Mouse (Mus musculus): ENCODE data around the gene Masp1. TPM values are rescaled to one million over a fixed set of nuclear protein-coding genes. Genes with fewer than 3 reads are reported as not detected.

The Masp1 gene
- polyA plus RNA-seq, 1 experiment from 2014 or later = 50.5 TPM

- 71% methylated on average over 4 of the region's 4 CpGs for WGBS
- no peaks in the 10 kb centered on the region for H3K27me3 ChIP-seq
- ATAC-seq (replicated peaks) = no peak
- no peaks in the 10 kb centered on the region for H3K4me1 ChIP-seq
- H3K9ac ChIP-seq (replicated peaks) = no peak overlapping the region
- no peaks in the 10 kb centered on the region for H3K9me3 ChIP-seq
- H3K27ac ChIP-seq (replicated peaks) = no peak overlapping the region
- H3K36me3 ChIP-seq = no peaks in the 10 kb centered on the region
- H3K4me3 ChIP-seq = no peak overlapping the region
- H3K4me2 ChIP-seq (replicated peaks) = no peak overlapping the region
These were observed 8.6 kb upstream of the Masp1 start for GRCm38 (mm10) chr16:23529186-23529585.

GRCm38 (mm10) chr16:23522081-23522480 is 1.5 kb upstream of the Masp1 start:
- no peaks in the 10 kb centered on the region for H3K27me3 ChIP-seq
- H3K9ac ChIP-seq (replicated peaks) = no peak overlapping the region
- peak overlapping the region; percentile 98 for H3K27ac ChIP-seq (replicated peaks)
- H3K36me3 ChIP-seq = no peaks in the 10 kb centered on the region
- no peaks in the 10 kb centered on the region for H3K9me3 ChIP-seq
- H3K4me3 ChIP-seq = no peak overlapping the region
- no peak for ATAC-seq (replicated peaks)
- 41% methylated on average over 5 of the region's 5 CpGs for WGBS
- H3K4me2 ChIP-seq (replicated peaks) = peak overlapping the region; percentile 71; the same call in 1 of the 2 replicates
- peaks cover 56% of the 10 kb centered on the region for H3K4me1 ChIP-seq

GRCm38 (mm10) chr16:23521092-23521491 is 477 bp upstream of the Masp1 start:
- peak; percentile 7; the same call in 1 of the 2 replicates for ATAC-seq (replicated peaks)
- H3K27ac ChIP-seq (replicated peaks) = peak overlapping the region; percentile 98
- 6% methylated on average over 5 of the region's 5 CpGs for WGBS
- H3K36me3 ChIP-seq = no peaks in the 10 kb centered on the region
- H3K4me1 ChIP-seq = peaks cover 66% of the 10 kb centered on the region
- peak overlapping the region; percentile 71 for H3K4me2 ChIP-seq (replicated peaks)
- peak overlapping the region; percentile 79 for H3K9ac ChIP-seq (replicated peaks)
- no peaks in the 10 kb centered on the region for H3K27me3 ChIP-seq
- H3K9me3 ChIP-seq = no peaks in the 10 kb centered on the region
- peak overlapping the region; percentile 70 for H3K4me3 ChIP-seq

- Histone ChIP-seq H3K4me1 (peaks cover 75% of the 10 kb centered on the region), H3K9ac (replicated peaks) (peak overlapping the region; percentile 79), H3K4me2 (replicated peaks) (peak overlapping the region; percentile 71), H3K27ac (replicated peaks) (peak overlapping the region; percentile 98), H3K27me3 (no peaks in the 10 kb centered on the region), H3K9me3 (no peaks in the 10 kb centered on the region), H3K4me3 (peak overlapping the region; percentile 70), H3K36me3 (no peaks in the 10 kb centered on the region)
- no peak for ATAC-seq (replicated peaks)
- WGBS = 3% methylated on average over 1 of the region's 1 CpGs
These were observed 844 bp downstream of the Masp1 start for GRCm38 (mm10) chr16:23519771-23520170.

GRCm38 (mm10) chr16:23518567-23519369 is 1.8 kb downstream of the Masp1 start:
- ATAC-seq (replicated peaks) = peak; percentile 18
- H3K36me3 ChIP-seq = no peaks in the 10 kb centered on the region
- peaks cover 75% of the 10 kb centered on the region for H3K4me1 ChIP-seq
- 37% methylated on average over 10 of the region's 10 CpGs for WGBS
- H3K27me3 ChIP-seq = no peaks in the 10 kb centered on the region
- H3K9ac ChIP-seq (replicated peaks) = peak overlapping the region; percentile 79
- H3K4me2 ChIP-seq (replicated peaks) = peak overlapping the region; percentile 71
- peak overlapping the region; percentile 98 for H3K27ac ChIP-seq (replicated peaks)
- H3K9me3 ChIP-seq = no peaks in the 10 kb centered on the region
- peak overlapping the region; percentile 70 for H3K4me3 ChIP-seq

- peak; percentile 69 for ATAC-seq (replicated peaks)
- H3K9me3 ChIP-seq = no peaks in the 10 kb centered on the region
- H3K4me3 ChIP-seq = peak overlapping the region; percentile 70
- H3K27me3 ChIP-seq = no peaks in the 10 kb centered on the region
- H3K9ac ChIP-seq (replicated peaks) = peak overlapping the region; percentile 32; the same call in 1 of the 2 replicates
- H3K27ac ChIP-seq (replicated peaks) = peak overlapping the region; percentile 98
- WGBS = 37% methylated on average over 20 of the region's 20 CpGs
- peaks cover 70% of the 10 kb centered on the region for H3K4me1 ChIP-seq
- peaks cover 7% of the 10 kb centered on the region; the same call in 1 of the 2 replicates for H3K36me3 ChIP-seq
- H3K4me2 ChIP-seq (replicated peaks) = peak overlapping the region; percentile 71
These were observed 2.7 kb downstream of the Masp1 start for GRCm38 (mm10) chr16:23517754-23518566.

GRCm38 (mm10) chr16:23517230-23517629 is 3.4 kb downstream of the Masp1 start:
- H3K4me3 ChIP-seq = peak overlapping the region; percentile 70
- 76% methylated on average over 5 of the region's 5 CpGs for WGBS
- H3K4me2 ChIP-seq (replicated peaks) = peak overlapping the region; percentile 71
- H3K36me3 ChIP-seq = peaks cover 12% of the 10 kb centered on the region
- H3K9me3 ChIP-seq = no peaks in the 10 kb centered on the region
- ATAC-seq (replicated peaks) = no peak
- H3K27ac ChIP-seq (replicated peaks) = peak overlapping the region; percentile 98
- H3K4me1 ChIP-seq = peaks cover 63% of the 10 kb centered on the region
- H3K27me3 ChIP-seq = no peaks in the 10 kb centered on the region
- H3K9ac ChIP-seq (replicated peaks) = peak overlapping the region; percentile 32; the same call in 1 of the 2 replicates

- 50% methylated on average over 2 of the region's 2 CpGs for WGBS
- Histone ChIP-seq H3K36me3 (peaks cover 15% of the 10 kb centered on the region), H3K4me2 (replicated peaks) (0 out of 2 replicates have a peak overlapping the region, but pooled peaks have one; percentile 71), H3K4me1 (peaks cover 57% of the 10 kb centered on the region), H3K4me3 (no peak overlapping the region), H3K9me3 (no peaks in the 10 kb centered on the region), H3K27ac (replicated peaks) (peak overlapping the region; percentile 98), H3K27me3 (no peaks in the 10 kb centered on the region), H3K9ac (replicated peaks) (no peak overlapping the region)
- no peak for ATAC-seq (replicated peaks)
These were observed 4.0 kb downstream of the Masp1 start for GRCm38 (mm10) chr16:23516606-23517005.

GRCm38 (mm10) chr16:23515766-23516165 is 4.8 kb downstream of the Masp1 start:
- WGBS = 28% methylated on average over 3 of the region's 3 CpGs
- no peak overlapping the region for H3K9ac ChIP-seq (replicated peaks)
- H3K36me3 ChIP-seq = peaks cover 21% of the 10 kb centered on the region
- peak overlapping the region; percentile 10; the same call in 1 of the 2 replicates for H3K4me2 ChIP-seq (replicated peaks)
- H3K4me1 ChIP-seq = peaks cover 48% of the 10 kb centered on the region
- H3K27ac ChIP-seq (replicated peaks) = peak overlapping the region; percentile 98
- no peak for ATAC-seq (replicated peaks)
- H3K9me3 ChIP-seq = no peaks in the 10 kb centered on the region
- H3K27me3 ChIP-seq = no peaks in the 10 kb centered on the region
- no peak overlapping the region for H3K4me3 ChIP-seq

- ATAC-seq (replicated peaks) = no peak
- Histone ChIP-seq H3K9ac (replicated peaks) (no peak overlapping the region), H3K27me3 (no peaks in the 10 kb centered on the region), H3K9me3 (no peaks in the 10 kb centered on the region), H3K4me2 (replicated peaks) (no peak overlapping the region), H3K36me3 (peaks cover 26% of the 10 kb centered on the region), H3K4me1 (peaks cover 32% of the 10 kb centered on the region), H3K4me3 (no peak overlapping the region), H3K27ac (replicated peaks) (no peak overlapping the region)
- 93% methylated on average over 1 of the region's 1 CpGs for WGBS
These were observed 7.2 kb downstream of the Masp1 start for GRCm38 (mm10) chr16:23513401-23513800.

GRCm38 (mm10) chr16:23511166-23511935 is 9.3 kb downstream of the Masp1 start:
- Histone ChIP-seq H3K4me1 (peaks cover 13% of the 10 kb centered on the region), H3K27ac (replicated peaks) (no peak overlapping the region), H3K4me2 (replicated peaks) (no peak overlapping the region), H3K36me3 (peaks cover 26% of the 10 kb centered on the region), H3K27me3 (no peaks in the 10 kb centered on the region), H3K4me3 (no peak overlapping the region), H3K9ac (replicated peaks) (no peak overlapping the region), H3K9me3 (no peaks in the 10 kb centered on the region)
- WGBS = 83% methylated on average over 4 of the region's 4 CpGs
- ATAC-seq (replicated peaks) = no peak

All from forebrain, embryonic 15.5 days (tissue).